In genomic region chr2:54083861-54084736, GRCm38 (mm10) we compare ENCODE assay signal across 8 mouse cellular contexts. TPM values are rescaled to one million over a fixed set of nuclear protein-coding genes. Genes with fewer than 3 reads are reported as not detected.
DNase-seq lines count a peak whose midpoint lies in the region; ATAC-seq and TF ChIP-seq lines count a peak whose summit lies in the region.

No protein-coding gene starts in this region.

- H3K9me3 ChIP-seq in forebrain, embryonic 15.5 days = no peaks in the 10 kb centered on the region
- H3K9me3 ChIP-seq in limb, embryonic 14.5 days (ENCODE audit: control insufficient read depth, low read length) = no peaks in the 10 kb centered on the region
- no peaks in the 10 kb centered on the region for H3K9me3 ChIP-seq in neural tube, embryonic 12.5 days

- DNase-seq in kidney, adult 2 months = no peak
- DNase-seq in kidney, adult 8-10 months = no peak
- no peak for DNase-seq in limb, embryonic 14.5 days (ENCODE audit: low spot score)
- DNase-seq in thymus, postnatal 14 days = no peak
- no peak for DNase-seq in ovary, adult 18-20 months (ENCODE audit: low spot score)

- WGBS in kidney, adult 2 months = 4% methylated on average over 29 of the region's 29 CpGs
- WGBS in forebrain, embryonic 15.5 days = under 1% methylated on average over 29 of the region's 29 CpGs
- WGBS in limb, embryonic 14.5 days = 2% methylated on average over 29 of the region's 29 CpGs
- WGBS in neural tube, embryonic 12.5 days = 1% methylated on average over 29 of the region's 29 CpGs

- TF ChIP-seq CTCF in kidney, adult 2 months (conservative IDR thresholded peaks at IDR 0.05; ENCODE audit: insufficient read depth, insufficient read length, low read depth, low read length) = no peak

- 0 out of 2 replicates have a peak overlapping the region, but pooled peaks have one; percentile 3 for H3K4me3 ChIP-seq in kidney, adult 2 months (ENCODE audit: insufficient read depth, low read depth, low read length)
- peak overlapping the region; percentile 16 for H3K4me3 ChIP-seq in brown adipose tissue, adult 24 weeks (ENCODE audit: insufficient read depth, low read depth, low read length)
- peak overlapping the region; percentile 73 for H3K4me3 ChIP-seq in forebrain, embryonic 15.5 days
- peak overlapping the region; percentile 55 for H3K4me3 ChIP-seq in limb, embryonic 14.5 days (replicated peaks; ENCODE audit: low read length)
- H3K4me3 ChIP-seq in neural tube, embryonic 12.5 days = peak overlapping the region; percentile 48

- peak overlapping the region; percentile 77 for H3K9ac ChIP-seq in forebrain, embryonic 15.5 days (replicated peaks)
- H3K9ac ChIP-seq in limb, embryonic 14.5 days (ENCODE audit: low read depth, low read length, severe bottlenecking) = peak overlapping the region; percentile 58
- H3K9ac ChIP-seq in neural tube, embryonic 12.5 days = peak overlapping the region; percentile 66; the same call in 1 of the 2 replicates

- no peaks in the 10 kb centered on the region; the same call in 1 of the 2 replicates for H3K27me3 ChIP-seq in kidney, adult 2 months (replicated peaks; ENCODE audit: control insufficient read depth, insufficient read depth, low read length)
- H3K27me3 ChIP-seq in forebrain, embryonic 15.5 days = no peaks in the 10 kb centered on the region
- peaks cover 10% of the 10 kb centered on the region for H3K27me3 ChIP-seq in limb, embryonic 14.5 days (ENCODE audit: control insufficient read depth, insufficient read depth, low read length)
- H3K27me3 ChIP-seq in neural tube, embryonic 12.5 days (replicated peaks) = no peaks in the 10 kb centered on the region

- no peak overlapping the region for H3K27ac ChIP-seq in kidney, adult 2 months (ENCODE audit: insufficient read depth, low read depth, low read length)
- no peak overlapping the region for H3K27ac ChIP-seq in brown adipose tissue, adult 24 weeks (replicated peaks; ENCODE audit: low read depth, low read length)
- H3K27ac ChIP-seq in forebrain, embryonic 15.5 days (replicated peaks) = peak overlapping the region; percentile 91
- peak overlapping the region; percentile 67; the same call in 1 of the 2 replicates for H3K27ac ChIP-seq in limb, embryonic 14.5 days (replicated peaks; ENCODE audit: low read depth, low read length)
- H3K27ac ChIP-seq in neural tube, embryonic 12.5 days = peak overlapping the region; percentile 64; the same call in 1 of the 2 replicates

- no peaks in the 10 kb centered on the region for H3K4me1 ChIP-seq in kidney, adult 2 months (ENCODE audit: control insufficient read depth, insufficient read depth, low read length)
- H3K4me1 ChIP-seq in brown adipose tissue, adult 24 weeks (ENCODE audit: control insufficient read depth, insufficient read depth, insufficient read length, low read length) = no peaks in the 10 kb centered on the region
- peaks cover 31% of the 10 kb centered on the region for H3K4me1 ChIP-seq in forebrain, embryonic 15.5 days
- peaks cover 7% of the 10 kb centered on the region; the same call in 1 of the 2 replicates for H3K4me1 ChIP-seq in limb, embryonic 14.5 days (ENCODE audit: control insufficient read depth, insufficient read depth, low read length)
- peaks cover 19% of the 10 kb centered on the region; the same call in 1 of the 2 replicates for H3K4me1 ChIP-seq in neural tube, embryonic 12.5 days

- no peaks in the 10 kb centered on the region for H3K36me3 ChIP-seq in kidney, adult 2 months (ENCODE audit: control insufficient read depth, insufficient read depth, low read length)
- no peaks in the 10 kb centered on the region for H3K36me3 ChIP-seq in forebrain, embryonic 15.5 days
- no peaks in the 10 kb centered on the region for H3K36me3 ChIP-seq in limb, embryonic 14.5 days (ENCODE audit: control insufficient read depth, insufficient read depth, low read length)
- H3K36me3 ChIP-seq in neural tube, embryonic 12.5 days = no peaks in the 10 kb centered on the region

- H3K4me2 ChIP-seq in forebrain, embryonic 15.5 days (replicated peaks) = peak overlapping the region; percentile 86
- H3K4me2 ChIP-seq in limb, embryonic 14.5 days (replicated peaks; ENCODE audit: low read depth, low read length, severe bottlenecking) = peak overlapping the region; percentile 83
- H3K4me2 ChIP-seq in neural tube, embryonic 12.5 days (replicated peaks) = peak overlapping the region; percentile 78

- TF ChIP-seq POLR2A in kidney, adult 2 months (IDR thresholded peaks at IDR 0.05; ENCODE audit: low read depth, low read length) = no peak
- TF ChIP-seq POLR2A in limb, embryonic 14.5 days (IDR thresholded peaks at IDR 0.05; ENCODE audit: borderline replicate concordance, extremely low read depth, insufficient read depth, insufficient read length) = no peak

- peak; percentile 13 for ATAC-seq in forebrain, embryonic 15.5 days (replicated peaks)
- no peak for ATAC-seq in limb, embryonic 14.5 days (ENCODE audit: low FRiP score, low read depth)
- peak; percentile 75 for ATAC-seq in neural tube, embryonic 12.5 days (ENCODE audit: low FRiP score, low read depth)

RNA-seq across cellular contexts. Expression of gene Rprm, which starts 1.3 kb away (rescaled TPM):
- polyA plus RNA-seq in kidney, adult 2 months (2012; rRNA removed) = 0.65 and 1.7 TPM in 2 replicates
- polyA plus RNA-seq in brown adipose tissue, adult 24 weeks (2012; ENCODE audit: insufficient read depth, insufficient read length, missing spikeins) = not detected in 2 replicates
- polyA plus RNA-seq in forebrain, embryonic 15.5 days (2015; fragmentation: Nextera tagmentation; extraction: Ambion mirVana) = 245 and 258 TPM in 2 replicates
- polyA plus RNA-seq in limb, embryonic 14.5 days (2012; rRNA removed) = 47.3 and 68.9 TPM in 2 replicates
- 18.5 and 30.5 TPM in 2 replicates for polyA plus RNA-seq in limb, embryonic 14.5 days (2014; fragmentation: Nextera tagmentation; extraction: Ambion mirVana)
- 126 and 134 TPM in 2 replicates for polyA plus RNA-seq in neural tube, embryonic 12.5 days (2016; fragmentation: Nextera tagmentation; extraction: Ambion mirVana)

Comparison
In these comparisons a context has a peak if more than half of its experiments do, and no peak if none do; other contexts are left out.
1. H3K27ac ChIP-seq: peak in forebrain, embryonic 15.5 days (single experiment), limb, embryonic 14.5 days (single experiment) and neural tube, embryonic 12.5 days (single experiment); none in kidney, adult 2 months (single experiment) and brown adipose tissue, adult 24 weeks (single experiment).
2. H3K4me3 ChIP-seq: peak in every context shown above with its lines; median percentile 73 in forebrain, embryonic 15.5 days; 55 in limb, embryonic 14.5 days; 48 in neural tube, embryonic 12.5 days; 16 in brown adipose tissue, adult 24 weeks; 3 in kidney, adult 2 months.
3. Peak in every context shown above with its lines, with median percentiles within 50 percentile points of each other: H3K4me2 ChIP-seq and H3K9ac ChIP-seq.